Mouse (Mus musculus) G1E (cell line): ENCODE results near the gene Plaur. TPM values are rescaled to one million over a fixed set of nuclear protein-coding genes. Genes with fewer than 3 reads are reported as not detected.

ENCODE experiments used
- ATAC-seq: 2 replicates; pipeline ENCODE4 v1.8.0; 2016; ENCODE audit warnings: mild to moderate bottlenecking; ENCODE audit not compliant: insufficient number of reproducible peaks, poor library complexity, low FRiP score, severe bottlenecking; ENCODE audit errors: extremely low read depth
- DNase-seq: peaks from one replicate; pipeline ENCODE4 v3.0.0; 2012; ENCODE audit warnings: low spot score
- H3K27me3 ChIP-seq: 2 replicates; pipeline ENCODE4 v1.6.1; 2012; ENCODE audit warnings: mild to moderate bottlenecking, low read length, inconsistent platforms; ENCODE audit not compliant: insufficient read depth
- H3K36me3 ChIP-seq: replicated peaks from 2 replicates; pipeline ENCODE3; 2012; ENCODE audit warnings: mild to moderate bottlenecking, inconsistent platforms
- H3K4me1 ChIP-seq: 2 replicates; pipeline ENCODE4 v1.6.1; 2012; ENCODE audit warnings: low read depth, low read length, inconsistent platforms, mixed read lengths; ENCODE audit not compliant: insufficient read depth
- H3K4me3 ChIP-seq: 2 replicates; pipeline ENCODE4 v1.5.1; 2012; ENCODE audit warnings: low read depth, mild to moderate bottlenecking, inconsistent platforms, low read length, moderate library complexity, mixed read lengths
- H3K9me3 ChIP-seq: replicated peaks from 2 replicates; pipeline ENCODE4 v1.6.1; 2012; ENCODE audit warnings: inconsistent platforms
- CTCF ChIP-seq: IDR thresholded peaks from 2 replicates; pipeline ENCODE4 v1.5.1; 2012; ENCODE audit warnings: low read depth, low read length, inconsistent platforms, mixed read lengths
- GATA1 ChIP-seq: IDR thresholded peaks from 2 replicates; pipeline ENCODE4 v1.6.1; 2012; ENCODE audit warnings: borderline replicate concordance, low read length, inconsistent platforms, mixed read lengths
- GATA2 ChIP-seq: IDR thresholded peaks from 2 replicates; pipeline ENCODE4 v1.6.1; 2012; ENCODE audit warnings: low read depth, low read length, inconsistent platforms, borderline replicate concordance
- POLR2AphosphoS5 ChIP-seq: IDR thresholded peaks from 2 replicates; pipeline ENCODE4 v1.6.1; 2012; ENCODE audit warnings: low read depth, low read length, inconsistent platforms; ENCODE audit not compliant: insufficient replicate concordance
- TAL1 ChIP-seq: conservative IDR thresholded peaks from 2 replicates; pipeline ENCODE4 v1.6.1; 2012; ENCODE audit warnings: low read depth, low read length, inconsistent platforms, mixed read lengths
- polyA plus RNA-seq: library from polyadenylated mRNA; stranded (reverse); fragments of >175 nt; gene quantifications from 2 replicates; pipeline ENCODE4 v1.2.3, GENCODE M21; 2012
- total RNA-seq, 2 experiments: library from RNA; stranded (forward) in 1 of 2; stranded (reverse) in 1 of 2; fragments of 200-1000 nt in 1 of 2; fragments of >200 nt in 1 of 2; fragmentation: Nextera tagmentation in 1 of 2; gene quantifications; 2 replicates each; pipeline ENCODE4 v1.2.3; 2014 to 2017

The Plaur gene
- total and polyA plus RNA-seq, 3 experiments: 0.11 to 0.17 TPM; not detected in 1

DNA sequence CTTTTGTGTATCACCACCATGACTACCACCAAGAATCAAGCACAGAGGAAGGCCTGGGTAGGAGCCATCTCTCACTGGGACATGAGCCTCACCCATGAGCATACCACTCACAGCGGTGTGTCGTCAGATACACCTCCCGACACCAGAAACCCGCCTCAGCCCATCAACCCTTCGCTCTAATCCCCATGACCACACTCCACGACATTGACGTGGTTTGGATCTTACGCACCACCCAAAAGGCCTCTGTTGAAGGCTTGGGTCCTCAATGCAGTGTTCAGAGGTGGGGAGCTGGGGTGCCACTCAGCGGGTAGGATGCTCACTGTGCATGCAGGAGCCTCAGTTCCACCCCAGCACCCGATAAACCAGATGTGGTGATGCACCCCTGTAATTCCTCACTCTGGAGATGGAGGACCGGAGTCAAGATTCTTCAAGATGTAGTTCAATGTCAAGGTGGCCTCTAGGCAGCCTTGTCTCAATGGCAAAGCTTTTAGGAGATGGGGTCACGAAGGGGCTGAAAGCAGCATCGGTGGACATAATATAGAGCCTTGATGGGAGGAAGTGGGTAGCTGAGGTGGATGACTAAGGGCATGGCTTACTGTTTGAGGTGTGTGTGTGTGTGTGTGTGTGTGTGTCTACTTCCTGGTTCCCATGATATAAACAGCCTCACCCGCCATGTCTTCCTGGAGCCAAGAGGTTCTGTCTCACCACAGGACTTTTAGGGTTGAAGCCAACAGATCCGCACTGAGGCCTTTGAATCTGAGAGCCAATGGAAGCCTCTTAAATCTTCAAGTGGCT lies 31.5 kb upstream of the Plaur start:
- Histone ChIP-seq H3K9me3 (peaks cover 9% of the 10 kb centered on the region; the same call in 1 of the 2 replicates), H3K4me1 (no peaks in the 10 kb centered on the region), H3K36me3 (no peaks in the 10 kb centered on the region), H3K27me3 (peaks cover 12% of the 10 kb centered on the region), H3K4me3 (no peak overlapping the region)
- TF ChIP-seq CTCF: no peak
- TF ChIP-seq GATA1: no peak
- TF ChIP-seq POLR2AphosphoS5: no peak
- no peak for TF ChIP-seq TAL1
- TF ChIP-seq GATA2: no peak
- DNase-seq (no peak), ATAC-seq (no peak)

DNA sequence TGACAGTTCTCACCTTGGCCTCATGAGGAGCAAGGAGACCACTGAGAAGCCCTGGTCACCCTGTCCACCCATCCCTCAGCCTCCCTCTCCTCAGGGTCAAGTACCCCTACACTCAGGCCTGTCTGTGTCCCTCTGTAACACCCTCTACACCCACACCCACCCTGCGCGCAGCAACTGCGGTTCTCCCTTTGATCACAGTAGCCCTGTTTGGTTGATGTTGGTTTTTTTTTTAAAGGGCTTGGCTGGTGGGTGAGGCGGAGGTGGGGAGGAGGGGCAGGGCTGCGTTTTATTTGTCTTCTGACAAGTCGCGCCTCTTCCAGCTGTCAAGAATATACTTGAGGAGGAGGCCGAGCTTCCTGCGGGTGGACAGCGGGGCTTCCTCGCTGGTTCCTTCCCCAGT lies 30.6 kb upstream of the Plaur start:
- Histone ChIP-seq H3K4me3 (no peak overlapping the region), H3K27me3 (peaks cover 15% of the 10 kb centered on the region), H3K36me3 (no peaks in the 10 kb centered on the region), H3K9me3 (peaks cover 9% of the 10 kb centered on the region; the same call in 1 of the 2 replicates), H3K4me1 (no peaks in the 10 kb centered on the region)
- no peak for ATAC-seq
- DNase-seq: no peak
- no peak for TF ChIP-seq POLR2AphosphoS5
- TF ChIP-seq GATA1: no peak
- TF ChIP-seq CTCF: no peak
- no peak for TF ChIP-seq GATA2
- no peak for TF ChIP-seq TAL1

DNA sequence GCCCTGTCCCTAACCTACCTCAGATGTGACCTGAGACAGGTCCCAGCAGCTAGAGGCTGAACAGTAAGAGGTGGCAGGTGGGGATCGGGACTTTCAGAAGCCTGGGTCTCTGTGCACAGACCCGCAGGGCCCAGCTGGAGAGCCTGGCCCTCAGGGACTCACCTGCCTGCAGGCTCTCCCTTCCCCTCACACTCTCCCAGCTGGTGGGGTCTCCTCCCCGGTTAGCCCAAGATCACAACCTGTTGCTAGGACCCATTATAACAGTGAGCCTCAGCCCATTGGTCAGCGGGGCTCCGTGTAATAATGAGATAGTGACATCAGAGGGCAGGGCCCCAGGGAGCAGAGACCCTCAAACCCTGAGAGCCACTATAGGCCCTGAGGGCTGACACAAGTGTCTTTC lies 27.0 kb upstream of the Plaur start:
- ATAC-seq: no peak
- TF ChIP-seq TAL1: no peak
- no peak for TF ChIP-seq CTCF
- TF ChIP-seq GATA1: no peak
- TF ChIP-seq GATA2: no peak
- no peak for TF ChIP-seq POLR2AphosphoS5
- Histone ChIP-seq H3K36me3 (no peaks in the 10 kb centered on the region), H3K9me3 (peaks cover 9% of the 10 kb centered on the region; the same call in 1 of the 2 replicates), H3K27me3 (peaks cover 19% of the 10 kb centered on the region), H3K4me1 (peaks cover 10% of the 10 kb centered on the region), H3K4me3 (no peak overlapping the region)
- DNase-seq: no peak

DNA sequence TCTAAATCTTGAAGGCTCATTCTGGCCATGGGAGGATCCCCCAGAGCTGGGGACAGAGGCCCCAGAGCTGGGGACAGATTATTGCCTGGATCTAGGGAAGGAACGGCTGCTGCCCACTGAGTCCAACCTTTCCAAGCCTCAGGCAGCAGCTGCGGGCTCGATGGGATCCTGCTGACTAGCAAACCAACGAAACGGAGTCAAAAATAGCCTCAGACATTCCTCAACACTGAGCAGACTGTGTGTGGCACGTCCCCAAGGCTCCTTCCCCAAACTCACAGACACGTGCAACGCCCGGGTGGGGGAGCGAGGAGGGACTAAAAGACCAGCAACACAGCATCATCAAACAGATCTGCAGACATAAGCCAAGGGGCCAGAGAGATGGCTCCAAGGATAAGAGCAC lies 24.3 kb upstream of the Plaur start:
- ATAC-seq: no peak

DNA sequence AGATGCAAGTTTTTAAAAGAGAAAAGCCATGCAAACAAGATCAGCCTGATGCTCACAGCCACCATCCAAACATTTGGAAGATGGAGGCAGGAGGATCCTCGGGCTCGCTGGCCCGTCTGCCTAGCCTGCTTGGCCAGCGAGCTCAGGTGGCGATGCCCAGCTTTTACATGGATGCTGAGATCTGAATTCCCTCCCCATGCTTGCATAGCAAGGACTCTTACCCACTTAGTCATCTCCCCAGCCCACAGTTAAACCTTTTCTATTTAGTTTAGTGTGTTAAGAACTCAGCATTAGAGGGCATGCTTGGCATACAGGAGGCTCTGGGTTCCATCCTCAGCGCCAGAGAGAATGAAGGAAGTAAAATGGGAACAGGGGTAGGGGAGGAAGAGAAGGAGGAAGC lies 23.1 kb upstream of the Plaur start:
- Histone ChIP-seq H3K9me3 (no peaks in the 10 kb centered on the region), H3K4me1 (peaks cover 18% of the 10 kb centered on the region), H3K27me3 (peaks cover 17% of the 10 kb centered on the region), H3K36me3 (no peaks in the 10 kb centered on the region), H3K4me3 (no peak overlapping the region)
- ATAC-seq (no peak), DNase-seq (no peak)
- TF ChIP-seq GATA2 (no peak), CTCF (no peak), TAL1 (no peak), POLR2AphosphoS5 (no peak)

More for the DNA sequence above, 24.3 kb upstream of the Plaur start:
- Histone ChIP-seq H3K4me3 (no peak overlapping the region), H3K27me3 (peaks cover 15% of the 10 kb centered on the region), H3K9me3 (no peaks in the 10 kb centered on the region; the same call in 1 of the 2 replicates), H3K4me1 (peaks cover 18% of the 10 kb centered on the region), H3K36me3 (no peaks in the 10 kb centered on the region)
- DNase-seq: no peak
- TF ChIP-seq TAL1: no peak
- no peak for TF ChIP-seq GATA1
- TF ChIP-seq GATA2: no peak
- TF ChIP-seq CTCF: no peak
- TF ChIP-seq POLR2AphosphoS5: no peak

DNA sequence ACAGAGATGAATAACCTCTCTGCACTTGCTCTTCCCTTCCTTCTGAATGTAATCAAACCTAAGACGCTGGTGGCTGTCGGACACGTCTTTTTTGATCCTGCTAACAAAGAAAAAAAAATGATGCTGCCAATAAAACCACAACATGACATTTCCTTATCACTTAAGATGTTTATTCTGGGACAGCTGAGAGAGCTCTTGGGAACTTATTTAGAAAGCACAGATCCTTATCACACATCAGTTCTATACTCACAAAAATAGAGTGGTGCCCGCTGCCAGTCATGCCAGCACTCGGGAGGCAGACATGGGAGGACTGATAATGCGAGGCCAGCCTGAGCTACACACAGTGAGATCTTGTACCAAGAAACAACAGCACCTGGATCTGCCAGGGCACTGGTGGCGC lies 22.4 kb upstream of the Plaur start:
- DNase-seq (no peak), ATAC-seq (no peak)
- Histone ChIP-seq H3K36me3 (no peaks in the 10 kb centered on the region), H3K4me3 (no peak overlapping the region), H3K9me3 (no peaks in the 10 kb centered on the region), H3K27me3 (peaks cover 17% of the 10 kb centered on the region; the same call in 1 of the 2 replicates), H3K4me1 (peaks cover 18% of the 10 kb centered on the region)
- TF ChIP-seq TAL1 (no peak), GATA2 (no peak), POLR2AphosphoS5 (no peak), GATA1 (no peak), CTCF (no peak)

DNA sequence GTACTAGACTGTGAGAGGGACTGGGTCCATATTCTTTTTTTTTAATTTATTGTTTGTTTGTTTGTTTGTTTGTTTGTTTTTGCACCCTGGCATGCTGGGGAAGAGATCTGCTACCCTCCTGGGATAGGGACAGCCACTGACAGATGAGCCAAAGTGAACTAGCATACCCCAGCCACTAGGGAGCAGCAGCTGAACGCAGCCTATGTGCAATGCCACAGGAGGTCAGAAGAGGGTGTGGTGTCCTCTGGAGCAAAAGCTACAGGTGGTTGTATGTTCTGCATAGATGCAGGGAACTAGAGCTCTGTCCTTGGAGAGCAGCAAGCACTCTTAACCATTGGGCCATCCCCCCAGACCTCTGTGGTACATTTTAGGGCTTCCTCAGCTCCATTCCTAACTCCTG lies 20.5 kb upstream of the Plaur start:
- no peak for TF ChIP-seq GATA1
- peak; percentile 89 for TF ChIP-seq CTCF
- ATAC-seq: peak; percentile 81
- Histone ChIP-seq H3K27me3 (peaks cover 17% of the 10 kb centered on the region; the same call in 1 of the 2 replicates), H3K4me3 (no peak overlapping the region), H3K9me3 (no peaks in the 10 kb centered on the region), H3K36me3 (no peaks in the 10 kb centered on the region), H3K4me1 (peaks cover 30% of the 10 kb centered on the region)
- peak; percentile 66 for DNase-seq
